Mouse (Mus musculus): ENCODE results near the gene Kctd17. TPM values are rescaled to one million over a fixed set of nuclear protein-coding genes. Genes with fewer than 3 reads are reported as not detected.

Gene Kctd17
- polyA plus RNA-seq, 1 experiment, result 31.4 TPM

GRCm38 (mm10) chr15:78468379-78468937 is 40.1 kb downstream of the Kctd17 start, which contains the start of gene Tmprss6:
Gene Tmprss6, minus strand, starts transcription at chr15:78468634.
- Histone ChIP-seq H3K9ac (ENCODE audit: low read depth, poor library complexity, severe bottlenecking) (no peak within 1 kb of the TSS), H3K4me1 (ENCODE audit: control insufficient read depth, insufficient read depth, low read length) (no peaks in the 10 kb centered on the region), H3K9me3 (replicated peaks; ENCODE audit: control insufficient read depth, insufficient read depth, low read length, poor library complexity, severe bottlenecking) (no peaks in the 10 kb centered on the region), H3K27ac (ENCODE audit: insufficient read depth, low read length) (no peak within 1 kb of the TSS), H3K4me3 (ENCODE audit: low read depth, low read length) (no peak within 1 kb of the TSS), H3K36me3 (ENCODE audit: control insufficient read depth, insufficient read depth, low read length, poor library complexity, severe bottlenecking) (no peaks in the 10 kb centered on the region), H3K27me3 (ENCODE audit: control insufficient read depth, insufficient read depth, low read length, poor library complexity, severe bottlenecking) (no peaks in the 10 kb centered on the region)
- TF ChIP-seq EP300 (IDR thresholded peaks at IDR 0.05; ENCODE audit: insufficient read depth, low read depth, low read length) (no peak), POLR2A (IDR thresholded peaks at IDR 0.05; ENCODE audit: insufficient read depth, low read length) (no peak), CTCF (IDR thresholded peaks at IDR 0.05; ENCODE audit: low read depth, low read length) (no peak)

- TF ChIP-seq POLR2A (IDR thresholded peaks at IDR 0.05; ENCODE audit: insufficient read depth, low read length) (no peak), CTCF (IDR thresholded peaks at IDR 0.05; ENCODE audit: low read depth, low read length) (no peak), EP300 (IDR thresholded peaks at IDR 0.05; ENCODE audit: insufficient read depth, low read depth, low read length) (no peak)
- Histone ChIP-seq H3K4me3 (ENCODE audit: low read depth, low read length) (no peak overlapping the region), H3K27me3 (ENCODE audit: control insufficient read depth, insufficient read depth, low read length, poor library complexity, severe bottlenecking) (no peaks in the 10 kb centered on the region), H3K9me3 (replicated peaks; ENCODE audit: control insufficient read depth, insufficient read depth, low read length, poor library complexity, severe bottlenecking) (no peaks in the 10 kb centered on the region), H3K9ac (ENCODE audit: low read depth, poor library complexity, severe bottlenecking) (no peak overlapping the region), H3K27ac (ENCODE audit: insufficient read depth, low read length) (no peak overlapping the region), H3K4me1 (ENCODE audit: control insufficient read depth, insufficient read depth, low read length) (no peaks in the 10 kb centered on the region), H3K36me3 (ENCODE audit: control insufficient read depth, insufficient read depth, low read length, poor library complexity, severe bottlenecking) (no peaks in the 10 kb centered on the region)
Measured at GRCm38 (mm10) chr15:78470495-78471276, 42.3 kb downstream of the Kctd17 start.

DNA sequence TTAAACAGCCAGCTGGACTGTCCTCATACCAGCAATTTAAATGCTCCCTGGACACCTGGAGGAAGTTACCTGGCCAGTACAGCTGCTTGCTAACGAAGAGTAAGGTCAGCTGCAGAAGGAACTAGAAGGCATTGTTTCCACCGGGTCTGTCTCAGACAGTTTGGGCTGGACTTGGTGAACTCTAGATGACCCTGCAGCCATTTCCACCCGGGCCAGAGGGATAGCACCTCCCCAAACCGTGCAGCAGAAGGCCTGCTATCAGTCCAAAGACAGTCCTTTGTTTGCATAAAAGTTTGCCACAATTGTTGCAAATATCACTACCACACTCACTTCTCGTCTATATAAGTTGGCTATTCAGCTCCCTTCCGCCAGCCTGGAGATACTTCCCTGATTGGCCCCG is 43.5 kb downstream of the Kctd17 start:
- H3K4me3 ChIP-seq (ENCODE audit: low read depth, low read length), result no peak overlapping the region
- no peak overlapping the region for H3K27ac ChIP-seq (ENCODE audit: insufficient read depth, low read length)
- no peaks in the 10 kb centered on the region for H3K9me3 ChIP-seq (replicated peaks; ENCODE audit: control insufficient read depth, insufficient read depth, low read length, poor library complexity, severe bottlenecking)
- TF ChIP-seq CTCF (IDR thresholded peaks at IDR 0.05; ENCODE audit: low read depth, low read length) (no peak), POLR2A (IDR thresholded peaks at IDR 0.05; ENCODE audit: insufficient read depth, low read length) (no peak), EP300 (IDR thresholded peaks at IDR 0.05; ENCODE audit: insufficient read depth, low read depth, low read length) (no peak)
- H3K4me1 ChIP-seq (ENCODE audit: control insufficient read depth, insufficient read depth, low read length), result no peaks in the 10 kb centered on the region
- no peaks in the 10 kb centered on the region for H3K36me3 ChIP-seq (ENCODE audit: control insufficient read depth, insufficient read depth, low read length, poor library complexity, severe bottlenecking)
- no peak overlapping the region for H3K9ac ChIP-seq (ENCODE audit: low read depth, poor library complexity, severe bottlenecking)
- H3K27me3 ChIP-seq (ENCODE audit: control insufficient read depth, insufficient read depth, low read length, poor library complexity, severe bottlenecking), result no peaks in the 10 kb centered on the region

DNA sequence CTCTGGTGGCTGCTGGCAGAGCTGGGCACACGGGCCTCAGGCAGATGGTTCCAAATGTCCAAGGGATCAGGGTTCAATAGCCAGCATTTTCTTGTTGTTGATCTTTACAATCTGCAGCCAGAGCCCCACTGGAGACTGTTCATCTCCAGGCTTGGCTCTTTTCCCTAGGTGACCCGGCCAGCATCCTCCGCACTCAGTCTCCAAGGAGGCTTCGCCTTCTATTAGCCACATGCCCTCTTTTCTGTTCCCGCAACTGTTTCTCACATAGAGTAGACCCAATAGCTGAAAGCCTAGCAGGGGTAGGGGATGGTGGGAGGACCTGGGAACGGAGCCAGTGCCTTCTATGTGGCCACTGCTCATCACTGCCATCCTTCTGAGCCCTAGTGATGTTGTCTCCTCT is 45.1 kb downstream of the Kctd17 start:
- Histone ChIP-seq H3K4me1 (ENCODE audit: control insufficient read depth, insufficient read depth, low read length) (no peaks in the 10 kb centered on the region), H3K27ac (ENCODE audit: insufficient read depth, low read length) (no peak overlapping the region), H3K4me3 (ENCODE audit: low read depth, low read length) (no peak overlapping the region), H3K9ac (ENCODE audit: low read depth, poor library complexity, severe bottlenecking) (no peak overlapping the region), H3K36me3 (ENCODE audit: control insufficient read depth, insufficient read depth, low read length, poor library complexity, severe bottlenecking) (no peaks in the 10 kb centered on the region), H3K9me3 (replicated peaks; ENCODE audit: control insufficient read depth, insufficient read depth, low read length, poor library complexity, severe bottlenecking) (no peaks in the 10 kb centered on the region), H3K27me3 (ENCODE audit: control insufficient read depth, insufficient read depth, low read length, poor library complexity, severe bottlenecking) (no peaks in the 10 kb centered on the region)
- no peak for TF ChIP-seq POLR2A (IDR thresholded peaks at IDR 0.05; ENCODE audit: insufficient read depth, low read length)
- TF ChIP-seq EP300 (IDR thresholded peaks at IDR 0.05; ENCODE audit: insufficient read depth, low read depth, low read length), result no peak
- TF ChIP-seq CTCF (IDR thresholded peaks at IDR 0.05; ENCODE audit: low read depth, low read length), result no peak

GRCm38 (mm10) chr15:78475604-78476031 is 47.3 kb downstream of the Kctd17 start:
- H3K9ac ChIP-seq (ENCODE audit: low read depth, poor library complexity, severe bottlenecking), result no peak overlapping the region
- no peaks in the 10 kb centered on the region for H3K4me1 ChIP-seq (ENCODE audit: control insufficient read depth, insufficient read depth, low read length)
- H3K4me3 ChIP-seq (ENCODE audit: low read depth, low read length), result no peak overlapping the region
- H3K27me3 ChIP-seq (ENCODE audit: control insufficient read depth, insufficient read depth, low read length, poor library complexity, severe bottlenecking), result no peaks in the 10 kb centered on the region
- H3K9me3 ChIP-seq (replicated peaks; ENCODE audit: control insufficient read depth, insufficient read depth, low read length, poor library complexity, severe bottlenecking), result no peaks in the 10 kb centered on the region
- TF ChIP-seq CTCF (IDR thresholded peaks at IDR 0.05; ENCODE audit: low read depth, low read length) (no peak), EP300 (IDR thresholded peaks at IDR 0.05; ENCODE audit: insufficient read depth, low read depth, low read length) (no peak), POLR2A (IDR thresholded peaks at IDR 0.05; ENCODE audit: insufficient read depth, low read length) (no peak)
- H3K27ac ChIP-seq (ENCODE audit: insufficient read depth, low read length), result no peak overlapping the region
- no peaks in the 10 kb centered on the region for H3K36me3 ChIP-seq (ENCODE audit: control insufficient read depth, insufficient read depth, low read length, poor library complexity, severe bottlenecking)

GRCm38 (mm10) chr15:78476878-78477277 is 48.5 kb downstream of the Kctd17 start:
- H3K27ac ChIP-seq (ENCODE audit: insufficient read depth, low read length), result no peak overlapping the region
- H3K27me3 ChIP-seq (ENCODE audit: control insufficient read depth, insufficient read depth, low read length, poor library complexity, severe bottlenecking), result no peaks in the 10 kb centered on the region
- no peak overlapping the region for H3K9ac ChIP-seq (ENCODE audit: low read depth, poor library complexity, severe bottlenecking)
- no peaks in the 10 kb centered on the region for H3K4me1 ChIP-seq (ENCODE audit: control insufficient read depth, insufficient read depth, low read length)
- TF ChIP-seq CTCF (IDR thresholded peaks at IDR 0.05; ENCODE audit: low read depth, low read length) (no peak), POLR2A (IDR thresholded peaks at IDR 0.05; ENCODE audit: insufficient read depth, low read length) (no peak), EP300 (IDR thresholded peaks at IDR 0.05; ENCODE audit: insufficient read depth, low read depth, low read length) (no peak)
- H3K4me3 ChIP-seq (ENCODE audit: low read depth, low read length), result no peak overlapping the region
- no peaks in the 10 kb centered on the region for H3K36me3 ChIP-seq (ENCODE audit: control insufficient read depth, insufficient read depth, low read length, poor library complexity, severe bottlenecking)
- no peaks in the 10 kb centered on the region for H3K9me3 ChIP-seq (replicated peaks; ENCODE audit: control insufficient read depth, insufficient read depth, low read length, poor library complexity, severe bottlenecking)

Data from ES-Bruce4 (cell line).